Mouse (Mus musculus): ENCODE results near the gene Zmat5. TPM values are rescaled to one million over a fixed set of nuclear protein-coding genes. Genes with fewer than 3 reads are reported as not detected.
A peak's percentile ranks its signal among the peaks of the same experiment; 100 is the strongest.

Gene Zmat5
- 62.6 and 65.1 TPM in 2 replicates for polyA plus RNA-seq (2012; rRNA removed)

DNA sequence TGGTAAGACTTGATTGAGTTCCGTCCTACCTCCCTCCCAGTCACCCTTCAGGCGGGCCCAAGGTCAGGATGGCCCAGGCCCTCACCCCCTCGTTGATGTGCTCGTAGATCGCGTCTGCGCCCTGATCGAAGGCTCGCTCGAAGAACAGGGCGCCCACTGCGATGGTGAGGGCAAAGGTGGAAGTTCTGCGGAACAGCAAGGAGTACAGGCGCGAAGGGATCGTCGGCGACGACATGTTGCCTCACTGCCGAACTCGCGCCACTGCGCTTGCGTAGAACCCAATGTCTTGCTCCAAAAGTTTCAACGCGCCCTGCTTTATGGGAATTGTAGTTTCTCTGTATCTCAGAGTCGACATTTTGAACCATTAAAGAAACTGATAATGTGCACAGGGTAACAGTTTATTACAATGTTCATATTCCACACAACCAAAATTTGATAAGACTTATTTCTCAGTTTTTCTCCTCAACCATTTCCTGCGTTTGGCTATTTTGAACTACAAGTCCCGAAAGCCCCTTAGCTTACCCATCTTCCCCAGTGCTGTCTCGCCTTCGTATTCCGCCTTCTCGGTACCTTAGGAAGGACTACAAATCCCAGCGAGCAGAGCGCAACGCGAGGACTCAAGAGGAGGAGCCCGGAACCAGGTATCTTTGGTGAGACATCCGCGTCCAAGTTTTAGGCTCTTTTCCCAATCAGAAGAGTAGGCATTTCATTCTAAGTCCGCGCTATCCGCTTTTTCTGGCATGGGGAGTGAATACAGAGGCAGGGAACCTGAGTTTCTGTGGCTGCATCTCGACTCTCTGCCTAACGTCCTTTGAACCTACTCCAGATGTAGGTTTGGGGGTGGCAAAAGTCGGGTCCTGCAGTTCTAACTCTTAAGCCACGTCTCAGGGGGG, at the start of gene Zmat5, which contains the start of gene Uqcr10:
Zmat5 (plus strand) TSS at position 607 of the 893 bp plus-strand sequence.
Uqcr10 (minus strand) TSS at position 271 of the 893 bp plus-strand sequence.
- H3K4me3 ChIP-seq (ENCODE audit: insufficient read depth, low read depth, low read length) = peak within 1 kb of the TSS; percentile 72
- TF ChIP-seq CTCF (conservative IDR thresholded peaks at IDR 0.05; ENCODE audit: insufficient read depth, insufficient read length, low read depth, low read length) = no peak
- peak; percentile 97 for TF ChIP-seq POLR2A (IDR thresholded peaks at IDR 0.05; ENCODE audit: low read depth, low read length)
- WGBS = under 1% methylated on average over 47 of the region's 47 CpGs

DNA sequence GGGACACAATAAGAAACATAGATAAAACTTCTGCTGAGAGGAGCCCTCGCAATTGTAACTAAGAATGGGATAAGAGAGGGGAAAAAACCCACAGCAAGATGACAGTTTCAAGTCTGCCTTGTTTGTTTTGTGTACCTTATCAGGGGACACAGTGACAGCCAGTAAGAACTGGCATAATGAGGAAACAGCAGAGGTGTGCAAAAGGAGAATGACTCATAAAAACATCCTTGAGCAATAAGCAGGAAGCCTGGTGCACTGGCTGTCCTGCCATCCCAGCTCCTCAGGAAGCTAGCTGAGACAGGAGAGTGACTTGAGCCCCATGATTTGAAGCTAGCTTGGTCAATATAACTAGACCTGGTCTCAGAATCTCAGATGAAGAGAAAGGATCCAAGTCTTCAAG, 44.7 kb upstream of the Zmat5 start:
- no peaks in the 10 kb centered on the region; the same call in none of the 2 replicates for H3K36me3 ChIP-seq (ENCODE audit: control insufficient read depth, insufficient read depth, low read length)
- WGBS = 94% methylated on average over 1 of the region's 1 CpGs
- no peak for DNase-seq
- H3K27me3 ChIP-seq (replicated peaks; ENCODE audit: control insufficient read depth, insufficient read depth, low read length) = no peaks in the 10 kb centered on the region
- H3K4me3 ChIP-seq (ENCODE audit: insufficient read depth, low read depth, low read length) = no peak overlapping the region
- H3K4me1 ChIP-seq (ENCODE audit: control insufficient read depth, insufficient read depth, low read length) = no peaks in the 10 kb centered on the region
- TF ChIP-seq CTCF (conservative IDR thresholded peaks at IDR 0.05; ENCODE audit: insufficient read depth, insufficient read length, low read depth, low read length) (no peak), POLR2A (IDR thresholded peaks at IDR 0.05; ENCODE audit: low read depth, low read length) (no peak)
- no peak overlapping the region for H3K27ac ChIP-seq (ENCODE audit: insufficient read depth, low read depth, low read length)

More for the DNA sequence above, at the start of gene Zmat5, which contains the start of gene Uqcr10:
- DNase-seq = peak; percentile 96
- Histone ChIP-seq H3K36me3 (ENCODE audit: control insufficient read depth, insufficient read depth, low read length) (peaks cover 3% of the 10 kb centered on the region), H3K4me1 (ENCODE audit: control insufficient read depth, insufficient read depth, low read length) (no peaks in the 10 kb centered on the region; the same call in 1 of the 2 replicates), H3K27me3 (replicated peaks; ENCODE audit: control insufficient read depth, insufficient read depth, low read length) (no peaks in the 10 kb centered on the region), H3K27ac (ENCODE audit: insufficient read depth, low read depth, low read length) (peak within 1 kb of the TSS; percentile 89)

- H3K36me3 ChIP-seq (ENCODE audit: control insufficient read depth, insufficient read depth, low read length) = no peaks in the 10 kb centered on the region; the same call in none of the 2 replicates
- 63% methylated on average over 7 of the region's 7 CpGs for WGBS
- H3K27ac ChIP-seq (ENCODE audit: insufficient read depth, low read depth, low read length) = no peak overlapping the region
- H3K27me3 ChIP-seq (replicated peaks; ENCODE audit: control insufficient read depth, insufficient read depth, low read length) = no peaks in the 10 kb centered on the region
- no peak for DNase-seq
- H3K4me3 ChIP-seq (ENCODE audit: insufficient read depth, low read depth, low read length) = no peak overlapping the region
- TF ChIP-seq POLR2A (IDR thresholded peaks at IDR 0.05; ENCODE audit: low read depth, low read length) = no peak
- no peak for TF ChIP-seq CTCF (conservative IDR thresholded peaks at IDR 0.05; ENCODE audit: insufficient read depth, insufficient read length, low read depth, low read length)
- H3K4me1 ChIP-seq (ENCODE audit: control insufficient read depth, insufficient read depth, low read length) = no peaks in the 10 kb centered on the region
Observed at GRCm38 (mm10) chr11:4660309-4661025, 44.0 kb upstream of the Zmat5 start.

DNA sequence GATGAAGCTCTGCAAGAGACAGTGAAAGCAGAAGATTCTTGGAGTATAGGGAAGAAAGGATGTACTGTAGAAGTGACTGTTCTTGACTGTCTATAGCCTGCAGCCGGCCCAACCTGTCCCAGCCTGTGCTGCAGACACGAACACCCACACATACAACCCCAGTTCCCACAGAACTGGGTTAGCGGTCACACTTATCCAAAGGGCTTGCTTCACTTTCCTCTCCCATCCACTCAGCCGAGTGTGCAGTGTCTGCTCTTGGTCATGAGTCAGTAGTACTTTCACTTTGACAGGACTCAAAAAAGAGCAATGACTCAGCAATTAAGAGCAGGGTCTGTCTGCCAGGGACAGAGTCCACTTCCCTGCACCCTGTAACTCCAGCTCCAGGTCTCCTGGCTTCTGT, 43.2 kb upstream of the Zmat5 start:
- Histone ChIP-seq H3K4me3 (ENCODE audit: insufficient read depth, low read depth, low read length) (no peak overlapping the region), H3K36me3 (ENCODE audit: control insufficient read depth, insufficient read depth, low read length) (no peaks in the 10 kb centered on the region; the same call in none of the 2 replicates), H3K27ac (ENCODE audit: insufficient read depth, low read depth, low read length) (no peak overlapping the region), H3K27me3 (replicated peaks; ENCODE audit: control insufficient read depth, insufficient read depth, low read length) (no peaks in the 10 kb centered on the region), H3K4me1 (ENCODE audit: control insufficient read depth, insufficient read depth, low read length) (no peaks in the 10 kb centered on the region)
- 61% methylated on average over 4 of the region's 4 CpGs for WGBS
- no peak for TF ChIP-seq POLR2A (IDR thresholded peaks at IDR 0.05; ENCODE audit: low read depth, low read length)
- no peak for TF ChIP-seq CTCF (conservative IDR thresholded peaks at IDR 0.05; ENCODE audit: insufficient read depth, insufficient read length, low read depth, low read length)
- peak; percentile 60 for DNase-seq

GRCm38 (mm10) chr11:4661871-4662495, 42.5 kb upstream of the Zmat5 start:
- Histone ChIP-seq H3K4me1 (ENCODE audit: control insufficient read depth, insufficient read depth, low read length) (no peaks in the 10 kb centered on the region), H3K27me3 (replicated peaks; ENCODE audit: control insufficient read depth, insufficient read depth, low read length) (no peaks in the 10 kb centered on the region), H3K4me3 (ENCODE audit: insufficient read depth, low read depth, low read length) (no peak overlapping the region), H3K27ac (ENCODE audit: insufficient read depth, low read depth, low read length) (no peak overlapping the region), H3K36me3 (ENCODE audit: control insufficient read depth, insufficient read depth, low read length) (no peaks in the 10 kb centered on the region; the same call in none of the 2 replicates)
- WGBS = 82% methylated on average over 10 of the region's 10 CpGs
- no peak for TF ChIP-seq POLR2A (IDR thresholded peaks at IDR 0.05; ENCODE audit: low read depth, low read length)
- no peak for TF ChIP-seq CTCF (conservative IDR thresholded peaks at IDR 0.05; ENCODE audit: insufficient read depth, insufficient read length, low read depth, low read length)
- DNase-seq = no peak

DNA sequence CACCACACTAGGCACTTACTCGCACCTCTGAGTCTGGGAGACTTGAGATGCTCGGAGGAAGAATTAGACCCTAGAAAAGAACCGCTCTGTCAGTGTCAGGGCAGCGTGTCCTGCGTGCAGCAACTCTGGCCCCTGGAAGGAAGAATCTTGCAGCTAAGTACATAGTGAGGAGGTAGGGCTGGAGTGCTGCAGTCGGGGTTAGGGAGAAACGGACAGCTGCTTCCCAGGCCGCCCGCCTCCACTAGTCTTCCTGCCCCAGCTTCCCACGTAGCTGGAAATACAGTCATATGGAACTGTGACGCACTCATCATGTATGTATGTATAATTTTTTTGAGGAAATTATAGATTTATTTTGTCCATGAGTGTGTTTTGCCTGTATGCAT, 42.0 kb upstream of the Zmat5 start:
- H3K4me3 ChIP-seq (ENCODE audit: insufficient read depth, low read depth, low read length) = no peak overlapping the region
- no peaks in the 10 kb centered on the region; the same call in none of the 2 replicates for H3K36me3 ChIP-seq (ENCODE audit: control insufficient read depth, insufficient read depth, low read length)
- DNase-seq = no peak
- 91% methylated on average over 11 of the region's 11 CpGs for WGBS
- H3K27ac ChIP-seq (ENCODE audit: insufficient read depth, low read depth, low read length) = no peak overlapping the region
- no peaks in the 10 kb centered on the region for H3K27me3 ChIP-seq (replicated peaks; ENCODE audit: control insufficient read depth, insufficient read depth, low read length)
- no peaks in the 10 kb centered on the region for H3K4me1 ChIP-seq (ENCODE audit: control insufficient read depth, insufficient read depth, low read length)
- TF ChIP-seq CTCF (conservative IDR thresholded peaks at IDR 0.05; ENCODE audit: insufficient read depth, insufficient read length, low read depth, low read length) (no peak), POLR2A (IDR thresholded peaks at IDR 0.05; ENCODE audit: low read depth, low read length) (no peak)

All from kidney, adult 2 months (tissue).